Mouse (Mus musculus) ovary, postnatal 14 days (tissue): ENCODE measurements around the gene Dgkb.

Experiments used
- DNase-seq: peaks from one replicate; pipeline ENCODE4 v3.0.0; 2022; ENCODE audit warnings: low spot score

Gene Dgkb

DNA sequence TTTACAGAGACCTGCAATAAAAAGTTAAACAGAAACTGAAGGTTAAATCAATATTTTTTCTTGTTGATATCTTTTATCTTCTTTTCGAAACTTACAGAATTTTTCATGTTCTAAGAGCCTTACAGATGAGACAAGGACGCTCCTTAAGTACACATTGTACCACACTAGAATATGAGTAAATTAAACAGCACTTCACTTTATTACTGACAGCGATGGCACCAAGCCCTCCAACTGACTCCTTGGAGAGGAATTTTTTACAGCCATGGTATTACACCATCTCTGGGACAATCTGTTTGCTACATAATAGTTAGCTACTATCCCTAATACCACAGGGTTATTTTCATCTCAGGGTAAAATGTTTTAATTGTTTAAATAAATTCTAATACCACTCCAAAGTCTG, 556.6 kb downstream of the Dgkb start:
- DNase-seq: no peak

DNA sequence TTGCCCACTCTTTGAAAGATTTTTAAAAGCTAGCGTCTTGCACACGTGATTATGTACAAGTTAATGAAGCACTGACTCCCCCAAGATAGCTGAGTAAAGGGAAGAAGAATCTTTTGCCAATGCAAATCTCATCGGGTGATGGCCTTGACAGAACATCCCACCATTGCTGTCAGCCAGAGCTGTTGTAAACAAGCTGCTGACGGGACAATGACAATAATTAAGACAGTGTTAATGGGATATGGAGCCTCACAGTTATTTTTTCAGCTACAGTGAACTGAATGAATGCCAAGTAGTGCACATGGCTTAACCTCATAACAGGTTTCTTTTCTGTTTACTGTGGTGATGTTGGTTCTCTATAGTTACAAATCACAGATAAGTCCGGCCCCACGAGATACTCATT, 568.4 kb downstream of the Dgkb start:
- no peak for DNase-seq

DNA sequence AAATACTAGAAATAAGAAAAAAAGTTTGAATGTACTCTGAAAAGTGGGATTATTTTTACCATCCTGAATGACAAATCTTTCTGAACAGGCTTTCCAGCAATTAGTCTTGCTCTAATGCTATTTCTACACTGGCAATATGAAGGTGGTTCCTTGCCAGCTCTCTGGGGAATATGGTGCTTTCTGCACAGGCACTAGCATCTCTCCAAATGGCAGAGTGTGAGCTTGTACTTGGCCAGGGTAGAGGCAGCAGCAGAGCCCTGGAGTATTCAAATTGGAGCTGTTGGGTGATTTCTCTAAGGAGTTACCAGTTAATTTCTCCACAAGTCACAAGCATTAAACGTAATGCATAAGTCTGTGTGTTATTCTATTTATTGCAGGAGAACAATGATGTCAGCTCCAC, 569.5 kb downstream of the Dgkb start:
- DNase-seq: no peak

DNA sequence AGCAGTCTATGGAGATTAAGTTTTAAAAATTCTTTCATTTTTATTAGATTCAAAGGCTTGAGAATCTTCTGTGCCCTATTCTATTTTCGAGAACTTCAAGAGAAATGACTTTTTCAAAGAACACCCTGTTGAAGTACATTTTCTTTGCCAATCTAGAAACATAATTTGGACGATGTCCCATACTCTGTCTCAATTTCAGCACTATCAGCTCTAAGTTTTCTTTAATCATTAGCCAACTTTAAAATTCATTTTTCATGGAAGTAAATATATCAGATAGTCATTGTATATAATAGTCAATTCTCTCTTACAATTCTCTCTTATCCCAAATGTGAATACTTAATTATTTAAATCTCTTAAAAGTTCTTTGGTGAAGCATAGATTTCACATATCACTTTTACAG, 570.1 kb downstream of the Dgkb start:
- no peak for DNase-seq

DNA sequence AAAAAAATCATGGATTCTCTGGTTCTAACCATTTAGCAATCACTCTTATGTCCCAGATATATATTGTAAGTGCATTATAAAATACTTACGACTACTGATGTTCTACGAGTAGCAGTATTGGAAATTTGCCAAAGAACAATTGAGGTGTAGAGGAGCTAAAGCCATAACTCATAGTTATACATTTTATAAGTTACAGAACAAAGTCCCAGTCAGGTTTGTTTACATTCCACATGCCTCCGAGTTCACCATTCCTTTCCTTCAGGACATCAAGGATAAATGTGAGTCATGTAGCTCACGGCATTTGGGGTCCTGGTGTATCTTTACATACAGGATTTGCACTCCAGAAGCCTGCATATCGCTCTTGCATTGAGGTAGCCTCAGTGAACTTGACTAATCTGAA, 570.7 kb downstream of the Dgkb start:
- DNase-seq: no peak

DNA sequence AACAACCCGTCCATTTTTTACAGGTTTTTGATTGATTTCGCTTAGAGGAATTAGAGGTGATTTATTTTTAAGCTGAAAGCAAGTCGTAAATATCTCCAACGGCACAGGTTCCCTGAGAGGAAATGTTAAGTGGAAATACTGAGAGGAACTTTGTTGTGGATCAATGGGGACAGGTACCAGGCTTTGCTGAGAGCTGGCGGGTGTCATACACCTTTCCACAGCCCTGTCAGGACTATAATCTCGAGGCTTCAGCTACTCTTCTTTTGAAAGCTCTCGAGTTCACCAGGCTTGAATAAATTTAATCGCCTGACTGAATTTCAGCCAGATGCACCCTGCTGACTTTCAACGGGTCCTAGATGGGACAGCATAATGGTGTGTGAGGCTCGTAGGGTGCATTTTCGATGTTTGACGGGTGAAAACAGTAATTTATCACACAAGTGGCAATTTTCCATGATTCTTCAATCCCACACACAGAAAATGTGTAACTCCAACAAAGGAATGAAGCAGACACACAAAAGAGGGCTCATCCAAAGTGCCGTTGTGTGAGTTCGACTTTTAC, 580.3 kb downstream of the Dgkb start:
- no peak for DNase-seq

DNA sequence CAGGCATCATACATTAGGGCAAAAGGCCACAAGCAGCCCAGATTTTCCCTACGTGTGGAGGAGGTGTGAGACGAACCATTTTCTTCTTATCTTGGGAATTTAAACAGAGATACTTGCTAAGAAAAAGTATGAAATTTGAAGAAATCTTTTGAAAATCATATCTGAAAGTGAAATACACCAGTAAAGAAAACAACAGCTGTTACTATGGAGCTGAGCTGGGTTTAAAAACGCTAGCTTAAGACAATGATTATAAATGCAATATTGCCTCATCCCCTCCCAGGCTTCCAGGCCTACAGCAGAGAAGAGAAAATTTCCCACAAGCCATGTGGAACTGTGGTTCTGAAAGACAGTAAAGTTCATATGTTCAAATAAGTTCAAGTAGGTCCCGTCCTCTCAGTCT, 582.6 kb downstream of the Dgkb start:
- DNase-seq: no peak

DNA sequence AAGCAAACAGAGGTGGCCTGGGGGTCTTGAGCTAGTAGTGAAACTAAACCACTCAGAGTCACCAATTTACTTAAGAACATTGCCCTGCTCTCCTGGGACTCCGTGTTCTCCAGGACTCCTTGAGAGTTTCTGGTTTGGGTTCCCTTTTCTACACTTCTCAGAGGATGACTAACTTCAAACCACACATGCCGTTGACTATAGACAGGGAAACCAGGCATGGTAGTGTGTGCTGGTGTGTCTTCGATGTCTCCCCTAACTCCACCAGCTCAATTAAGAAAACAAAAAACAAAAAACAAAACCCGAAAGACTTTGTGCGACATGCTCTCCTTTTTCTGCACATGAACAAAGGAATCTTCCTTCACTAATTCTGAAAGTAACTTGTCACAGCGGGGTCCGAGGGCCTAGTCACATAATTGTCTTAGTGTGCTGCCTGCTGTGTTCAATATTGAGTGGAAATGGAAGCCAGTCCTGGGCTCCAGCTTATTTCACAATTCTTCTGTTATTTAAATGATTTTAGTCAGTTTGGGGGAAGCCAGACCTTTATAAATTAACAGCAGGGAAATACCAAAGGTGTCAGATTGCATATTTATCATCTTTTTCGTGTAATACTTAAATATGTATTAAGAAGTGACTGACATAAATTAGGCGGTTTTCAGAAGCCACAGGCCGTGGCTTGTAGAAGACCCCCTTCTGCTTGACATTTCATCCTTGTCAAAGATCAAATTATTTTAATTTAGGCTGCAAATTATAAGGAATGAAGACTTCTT, 618.0 kb downstream of the Dgkb start:
- DNase-seq: no peak

DNA sequence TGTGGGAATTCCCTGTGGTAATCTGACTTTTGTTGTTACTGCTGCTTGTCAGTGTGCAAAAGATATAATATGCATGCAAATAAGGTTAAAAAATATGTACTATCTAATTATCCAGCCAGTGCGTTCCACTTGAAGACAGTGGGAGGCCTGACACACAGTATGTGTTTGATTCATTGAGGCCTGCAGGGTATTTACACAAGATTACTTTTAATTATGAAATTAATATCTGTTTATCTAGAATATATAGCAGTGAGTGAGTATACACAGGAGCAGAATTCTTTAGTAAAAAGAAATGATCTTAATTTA, 618.6 kb downstream of the Dgkb start:
- DNase-seq: no peak

DNA sequence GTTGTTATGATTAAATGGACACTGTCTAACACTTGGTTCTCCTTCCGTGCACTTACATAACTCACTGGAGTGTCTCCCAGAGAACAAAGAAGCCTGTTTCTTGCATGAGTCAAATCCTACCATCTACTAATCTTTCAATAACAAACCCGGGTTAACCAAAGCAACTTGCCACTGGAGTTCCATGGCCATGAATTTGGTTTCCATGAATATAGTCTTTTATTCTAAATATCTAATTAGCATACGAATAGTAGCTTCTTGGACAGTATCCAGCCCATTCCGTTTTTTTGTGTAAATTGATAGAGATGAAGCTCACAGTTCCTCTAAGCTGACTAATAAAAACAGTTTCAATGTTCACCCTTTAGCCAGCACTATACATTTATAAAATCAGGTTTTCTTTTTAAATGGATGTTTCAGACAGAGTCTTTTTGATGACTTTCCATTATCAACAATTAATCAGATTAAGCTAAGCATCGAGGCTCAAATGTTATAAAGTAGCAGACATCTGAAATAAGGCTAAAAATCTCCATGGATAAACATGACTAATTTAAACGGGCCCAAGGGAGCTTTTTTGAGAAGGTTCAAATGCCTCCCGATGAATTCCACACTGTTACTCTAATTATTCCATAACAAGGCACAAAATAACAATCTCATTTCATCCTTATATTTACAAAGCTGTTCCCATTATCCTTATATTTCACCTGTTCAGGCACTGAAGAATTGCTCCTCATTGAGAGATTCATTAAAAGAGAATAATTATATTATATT, 633.0 kb downstream of the Dgkb start:
- no peak for DNase-seq

DNA sequence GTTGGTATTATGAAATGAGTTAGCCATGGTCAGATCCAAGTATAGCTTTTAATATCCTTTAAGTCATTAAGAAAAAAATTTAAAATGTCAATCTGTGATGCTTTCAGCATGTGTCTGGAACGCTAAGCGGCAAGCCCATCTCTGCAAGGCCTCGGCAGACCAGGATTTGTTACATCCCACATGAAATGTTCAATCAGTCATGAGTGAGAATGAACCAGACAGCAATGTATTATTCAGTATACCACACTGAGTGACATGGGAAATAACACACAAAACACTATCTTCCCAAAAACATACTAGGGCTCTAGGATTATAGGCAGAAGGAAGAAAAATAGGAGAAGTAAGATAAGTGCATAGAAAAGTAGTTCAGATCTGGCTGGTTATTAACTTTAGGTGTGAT, 634.2 kb downstream of the Dgkb start:
- no peak for DNase-seq

DNA sequence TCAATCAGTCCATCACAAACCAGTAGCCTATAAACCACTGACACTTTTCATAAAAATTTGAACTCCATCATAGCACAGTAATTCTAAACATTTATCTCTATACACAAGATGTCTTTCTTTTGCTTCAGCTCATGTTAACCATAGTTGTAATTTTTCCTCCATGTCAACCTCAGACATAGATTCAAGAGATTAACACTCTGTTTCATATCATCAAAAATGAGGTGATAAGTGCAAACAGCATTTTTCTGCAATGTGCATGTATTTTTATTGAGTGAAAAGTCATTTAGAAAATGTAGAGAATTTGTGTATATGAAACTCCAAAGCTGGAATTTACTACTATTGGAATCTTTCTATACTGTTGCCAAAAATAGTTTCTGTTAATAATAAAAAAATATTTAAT, 650.7 kb downstream of the Dgkb start:
- DNase-seq: no peak

DNA sequence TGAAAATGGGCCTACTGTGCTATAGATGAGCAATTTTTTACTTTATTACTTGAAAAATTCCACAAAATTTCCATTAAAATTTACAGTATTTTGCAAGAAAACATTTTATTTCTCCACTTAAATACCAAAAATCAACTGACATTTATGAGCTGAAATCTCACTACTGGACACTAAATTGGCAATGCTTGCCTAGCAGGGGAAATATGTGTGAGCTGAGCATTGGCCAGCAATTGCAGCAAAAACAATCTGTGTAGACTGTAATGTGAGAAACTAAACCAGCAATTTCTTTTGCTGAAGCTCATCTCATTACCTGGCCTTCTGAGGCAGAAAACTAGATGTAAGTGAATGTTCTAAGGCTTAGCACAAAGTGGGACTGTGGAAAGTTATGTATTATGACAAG, 651.1 kb downstream of the Dgkb start:
- DNase-seq: no peak

DNA sequence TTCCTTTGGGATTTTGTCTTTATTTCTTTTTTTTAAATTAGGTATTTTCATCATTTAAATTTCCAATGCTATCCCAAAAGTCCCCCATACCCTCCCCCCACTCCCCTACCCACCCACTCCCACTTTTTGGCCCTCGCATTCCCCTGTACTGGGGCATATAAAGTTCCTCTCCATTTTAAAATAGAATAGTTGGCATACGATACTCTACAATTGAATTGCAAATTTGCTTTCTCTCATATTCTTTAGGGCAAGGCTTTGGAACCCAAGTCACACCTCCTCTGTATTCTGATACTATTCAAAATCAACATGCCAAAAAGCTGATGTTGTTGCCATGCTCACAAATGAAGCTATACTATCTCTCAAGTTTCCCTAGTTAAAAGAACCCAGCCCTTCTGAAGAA, 679.7 kb downstream of the Dgkb start:
- DNase-seq: no peak

DNA sequence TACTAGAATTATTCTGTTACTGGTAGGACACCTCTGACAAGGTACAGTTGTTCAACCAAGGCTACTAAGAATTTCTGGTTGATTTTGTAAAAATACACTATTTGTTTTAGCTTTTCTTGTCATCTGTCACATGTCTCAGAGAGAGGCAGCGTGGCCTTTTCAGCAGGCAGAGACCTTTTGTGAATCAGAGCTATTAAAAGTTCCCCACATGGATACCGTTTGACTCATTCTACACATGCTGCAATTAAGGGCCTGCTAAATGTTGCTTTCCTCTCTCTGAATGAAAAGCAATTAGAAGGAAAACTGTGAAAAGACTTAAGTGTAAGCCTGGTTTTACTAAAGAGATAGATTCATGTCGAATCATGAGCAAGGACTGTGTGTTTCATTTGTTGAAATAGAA, 683.4 kb downstream of the Dgkb start:
- DNase-seq: no peak

DNA sequence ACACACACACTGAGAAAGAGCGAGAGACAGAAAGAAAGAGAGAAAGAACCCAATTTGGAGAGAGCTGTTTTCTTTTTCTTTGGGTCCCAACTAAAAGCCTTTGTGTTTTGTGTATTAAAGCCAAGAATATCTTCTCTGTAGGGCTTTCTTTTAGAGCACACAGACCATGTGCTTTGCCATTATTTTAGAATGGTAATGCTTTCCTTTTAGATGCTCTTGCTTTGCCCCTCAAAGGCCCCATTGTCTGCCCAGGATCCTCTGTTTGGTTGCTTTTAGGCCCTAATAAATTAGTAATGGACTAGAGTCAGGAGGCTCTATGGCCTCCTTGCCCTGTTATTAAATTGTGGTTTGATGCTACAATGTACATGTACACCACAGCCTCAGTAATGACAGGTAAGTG, 690.7 kb downstream of the Dgkb start:
- DNase-seq: no peak

DNA sequence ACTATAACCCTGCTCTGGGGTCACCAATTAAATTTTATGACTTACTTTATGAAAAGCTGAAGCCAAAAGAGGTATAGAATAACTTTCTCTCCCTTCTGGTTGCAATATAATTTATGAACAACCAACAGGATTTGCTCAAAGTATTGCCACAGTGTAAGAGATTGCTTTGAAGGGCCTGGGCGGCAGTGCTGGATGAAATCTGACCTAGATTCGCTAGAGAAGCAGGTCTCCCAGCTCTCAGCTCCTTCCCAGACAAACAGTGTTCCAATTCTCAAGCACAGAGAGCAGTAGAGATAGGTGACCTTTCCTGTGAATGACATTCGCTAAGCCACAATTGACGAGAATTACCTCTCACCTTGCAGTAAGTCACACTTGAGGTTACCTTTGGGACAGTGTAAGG, 727.9 kb downstream of the Dgkb start:
- no peak for DNase-seq

DNA sequence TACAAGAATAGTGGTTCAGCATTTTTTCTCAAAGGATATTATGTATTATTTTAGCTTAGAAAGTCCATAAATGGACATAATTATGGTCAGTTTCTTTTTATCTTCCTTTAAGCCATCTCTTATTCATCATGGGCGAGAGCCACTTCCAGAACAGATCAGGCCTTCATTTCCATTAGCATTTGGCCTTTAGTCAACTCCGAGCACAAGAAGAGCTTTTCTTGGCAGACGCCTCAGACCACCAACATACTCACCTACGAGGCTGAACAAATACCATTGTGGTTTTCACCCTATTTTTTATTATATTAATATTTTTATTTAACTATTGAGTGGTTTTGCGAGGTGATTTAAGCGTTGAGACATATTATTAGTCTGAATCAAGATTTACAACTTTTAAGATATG, 759.6 kb downstream of the Dgkb start:
- DNase-seq: no peak

DNA sequence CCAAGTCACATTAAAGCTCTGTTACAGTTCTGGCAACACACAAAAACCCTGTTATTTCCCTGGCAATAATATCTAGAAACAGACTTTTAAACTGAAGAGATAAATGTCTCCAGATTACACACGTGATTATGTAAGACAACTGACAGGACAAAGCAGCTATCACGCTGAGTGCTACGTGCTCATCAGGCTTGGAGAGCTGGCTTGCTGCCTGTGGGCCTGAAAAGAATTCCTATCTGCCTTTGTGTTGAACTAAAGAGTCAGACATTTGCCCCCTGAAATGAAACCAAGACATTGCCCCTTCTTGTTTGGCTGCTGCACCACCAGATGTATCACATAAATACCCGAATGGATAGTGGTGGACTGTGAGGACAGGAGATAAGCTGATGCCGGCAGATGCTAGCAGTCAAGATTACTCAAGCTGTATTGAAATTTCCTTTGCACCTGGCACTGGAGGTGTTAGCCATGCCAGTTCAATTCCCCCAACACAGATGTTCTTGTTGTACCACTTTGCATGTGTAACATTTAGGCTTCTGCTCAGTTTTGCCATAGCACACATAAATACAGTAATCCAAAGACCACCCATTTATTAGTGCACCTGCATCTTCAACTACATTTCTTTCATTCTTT, 761.8 kb downstream of the Dgkb start:
- DNase-seq: no peak

DNA sequence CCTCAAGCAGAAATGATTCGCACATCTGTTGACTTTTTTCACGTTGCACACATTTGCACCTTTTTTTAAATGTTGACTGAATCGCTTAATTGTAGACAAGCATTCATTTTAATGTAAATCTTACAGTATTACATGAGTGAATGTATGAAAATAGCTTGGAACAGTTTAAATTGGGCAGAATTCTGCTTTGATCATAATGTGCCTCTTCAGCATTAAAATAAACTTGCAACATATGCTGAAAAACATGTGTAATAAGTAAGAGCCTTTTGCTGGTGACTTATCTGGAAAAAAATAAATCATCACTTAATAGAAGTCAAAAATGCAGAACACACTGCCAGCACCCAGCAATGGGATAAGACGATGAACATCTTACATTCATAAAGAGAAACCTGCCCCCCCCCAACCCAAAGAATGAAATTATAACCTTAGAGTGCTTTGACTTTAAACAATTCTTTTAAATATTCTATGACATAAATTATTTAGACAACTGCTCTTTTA, 768.9 kb downstream of the Dgkb start:
- DNase-seq: no peak

DNA sequence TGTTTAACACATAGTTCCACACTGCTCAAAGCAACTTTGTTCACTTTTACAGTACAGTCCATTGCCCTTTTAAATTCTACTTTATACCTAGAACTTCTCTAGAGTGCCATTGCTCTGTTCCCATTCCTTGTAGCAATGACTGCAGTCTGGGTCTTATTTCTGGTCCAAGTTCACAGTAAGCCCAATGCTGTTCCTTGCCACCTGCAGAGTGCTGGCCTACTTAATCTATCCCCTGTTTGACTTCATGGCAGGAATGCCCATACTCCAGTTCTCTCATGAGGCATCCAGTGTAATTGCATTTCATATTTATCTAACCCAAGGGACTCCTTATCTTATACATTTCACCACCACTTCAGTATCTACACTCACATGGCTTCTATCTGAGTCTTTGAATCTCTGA, 772.4 kb downstream of the Dgkb start:
- DNase-seq: no peak

DNA sequence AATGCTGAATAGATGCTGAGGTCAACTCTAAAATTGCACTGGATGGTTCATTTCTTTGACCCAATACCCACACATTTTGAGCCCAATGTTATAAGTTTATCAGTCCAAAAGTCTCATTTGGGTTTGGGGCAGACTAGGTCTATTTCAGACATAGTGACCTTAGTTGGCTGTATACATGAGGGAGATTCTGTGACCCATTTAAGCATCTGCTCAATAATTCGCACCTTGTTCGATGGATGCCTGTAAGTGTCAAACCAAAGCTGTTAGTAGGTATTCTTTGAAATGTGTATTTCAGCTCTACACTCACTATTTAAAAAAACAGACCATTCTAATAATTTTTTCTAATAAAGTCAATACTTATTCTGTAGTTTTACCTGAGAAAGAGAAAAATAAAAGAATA, 776.1 kb downstream of the Dgkb start:
- DNase-seq: no peak

DNA sequence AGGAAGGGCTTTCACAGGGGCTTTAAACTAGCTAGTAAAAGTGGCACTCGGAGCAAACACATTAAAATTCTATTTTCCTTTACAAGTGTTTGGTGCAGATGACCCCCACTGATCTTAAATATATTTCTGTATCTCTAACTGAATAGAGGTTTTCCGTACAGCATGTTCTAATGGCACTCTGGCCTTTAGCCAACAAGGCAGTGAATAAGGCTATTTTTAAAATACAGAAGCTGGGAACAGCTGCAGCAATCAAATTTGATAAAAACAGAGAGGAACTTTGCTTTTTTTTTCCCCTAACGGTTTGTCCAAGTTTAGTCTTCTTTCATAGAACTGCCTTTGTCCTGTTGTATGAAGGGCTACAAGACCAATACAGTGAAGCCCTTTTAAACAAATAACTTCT, 776.5 kb downstream of the Dgkb start:
- DNase-seq: no peak
